Mouse (Mus musculus) E14TG2a.4 (cell line): ENCODE data around the gene Col23a1.

Experiments used
- H3K27me3 ChIP-seq: 2 replicates; pipeline ENCODE4 v1.6.1; 2014; ENCODE audit warnings: low read length, control low read depth; ENCODE audit not compliant: insufficient read depth
- H3K36me3 ChIP-seq: 2 replicates; pipeline ENCODE4 v1.6.1; 2014; ENCODE audit warnings: low read length, control low read depth; ENCODE audit not compliant: insufficient read depth
- H3K4me1 ChIP-seq: replicated peaks from 2 replicates; pipeline ENCODE4 v1.6.1; 2014; ENCODE audit warnings: low read depth, low read length, control low read depth
- H3K4me3 ChIP-seq: replicated peaks from 2 replicates; pipeline ENCODE4 v1.5.1; 2014; ENCODE audit warnings: mild to moderate bottlenecking, low read length
- H3K9me3 ChIP-seq: 2 replicates; pipeline ENCODE4 v1.6.1; 2014; ENCODE audit warnings: low read length, control low read depth
- CTCF ChIP-seq: conservative IDR thresholded peaks from 2 replicates; pipeline ENCODE4 v1.5.1; 2014; ENCODE audit warnings: low read length
- NANOG ChIP-seq: IDR thresholded peaks from 2 replicates; pipeline ENCODE4 v1.6.1; 2014; ENCODE audit warnings: borderline replicate concordance, low read length, mixed read lengths
- POU5F1 ChIP-seq: IDR thresholded peaks from 2 replicates; pipeline ENCODE4 v1.6.1; 2014; ENCODE audit warnings: low read length, borderline replicate concordance

Gene Col23a1

DNA sequence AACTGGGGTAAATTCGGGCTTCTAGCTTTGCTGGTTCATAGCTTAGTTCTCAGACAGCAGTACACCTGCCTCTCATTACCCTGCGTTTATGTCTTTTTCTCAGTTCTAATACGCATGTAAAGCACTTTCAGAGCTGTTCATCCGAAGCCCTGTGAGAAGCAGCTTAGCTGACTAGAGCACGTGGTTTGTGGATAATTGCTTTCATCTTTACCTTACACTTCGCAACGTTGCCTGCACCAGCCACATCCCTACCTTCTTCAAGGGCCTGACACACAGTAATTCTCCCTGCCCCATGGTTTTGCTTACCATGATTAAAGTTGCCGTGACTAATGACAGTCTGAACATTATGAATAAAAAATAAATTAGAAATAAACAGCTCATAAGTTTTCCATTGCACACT lies 22.1 kb downstream of the Col23a1 start:
- Histone ChIP-seq H3K4me3 (no peak overlapping the region), H3K9me3 (no peaks in the 10 kb centered on the region), H3K36me3 (no peaks in the 10 kb centered on the region), H3K4me1 (no peaks in the 10 kb centered on the region), H3K27me3 (no peaks in the 10 kb centered on the region)
- TF ChIP-seq NANOG (no peak), POU5F1 (no peak), CTCF (no peak)

DNA sequence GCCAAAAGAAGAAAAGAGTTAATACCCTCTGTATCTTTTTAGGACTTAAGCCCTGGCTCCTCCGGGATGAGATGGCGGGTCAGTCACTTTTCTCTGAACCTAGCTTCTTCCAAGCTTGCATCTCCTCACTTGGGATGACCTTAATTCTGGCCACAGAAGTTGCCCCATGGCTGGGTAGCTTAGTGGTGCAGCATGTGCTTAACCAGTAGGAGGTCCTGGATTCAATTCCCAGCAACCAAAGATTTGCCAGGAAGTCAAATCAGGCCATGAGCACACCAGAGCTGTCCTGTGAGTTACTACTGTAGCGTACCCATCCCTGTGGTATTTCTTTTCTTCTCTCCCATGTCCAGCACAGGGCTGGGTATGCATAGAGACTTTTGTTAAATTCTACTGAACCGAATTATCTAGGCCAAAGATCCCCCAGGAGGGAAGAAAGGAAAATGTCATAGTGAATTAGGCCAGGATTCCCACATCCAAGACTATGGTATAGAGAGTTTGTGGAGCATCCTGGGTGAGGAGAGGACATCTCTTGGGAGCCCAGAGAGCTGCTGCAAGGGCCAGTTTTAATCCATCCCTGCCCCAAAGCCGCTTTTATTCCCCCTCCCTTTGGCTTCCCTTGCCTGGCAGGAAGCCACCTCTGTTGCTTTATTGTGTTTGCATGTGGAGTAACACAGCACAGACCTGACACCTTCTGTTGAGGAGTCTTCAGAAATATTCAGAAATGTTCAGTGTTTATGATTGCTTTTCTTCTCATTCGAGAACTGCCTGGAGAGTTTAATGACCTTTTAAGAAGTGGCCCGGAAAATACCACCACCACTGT lies 26.5 kb downstream of the Col23a1 start:
- Histone ChIP-seq H3K4me1 (peaks cover 8% of the 10 kb centered on the region; the same call in 1 of the 2 replicates), H3K4me3 (no peak overlapping the region), H3K36me3 (no peaks in the 10 kb centered on the region), H3K9me3 (peaks cover 7% of the 10 kb centered on the region), H3K27me3 (no peaks in the 10 kb centered on the region)
- TF ChIP-seq NANOG (no peak), POU5F1 (no peak), CTCF (no peak)

GRCm38 (mm10) chr11:51320609-51321008 lies 30.9 kb downstream of the Col23a1 start:
- no peak overlapping the region for H3K4me3 ChIP-seq
- TF ChIP-seq NANOG (no peak), CTCF (no peak), POU5F1 (no peak)
- H3K9me3 ChIP-seq = peaks cover 11% of the 10 kb centered on the region
- H3K4me1 ChIP-seq = peaks cover 8% of the 10 kb centered on the region; the same call in 1 of the 2 replicates
- H3K36me3 ChIP-seq = no peaks in the 10 kb centered on the region
- no peaks in the 10 kb centered on the region for H3K27me3 ChIP-seq

DNA sequence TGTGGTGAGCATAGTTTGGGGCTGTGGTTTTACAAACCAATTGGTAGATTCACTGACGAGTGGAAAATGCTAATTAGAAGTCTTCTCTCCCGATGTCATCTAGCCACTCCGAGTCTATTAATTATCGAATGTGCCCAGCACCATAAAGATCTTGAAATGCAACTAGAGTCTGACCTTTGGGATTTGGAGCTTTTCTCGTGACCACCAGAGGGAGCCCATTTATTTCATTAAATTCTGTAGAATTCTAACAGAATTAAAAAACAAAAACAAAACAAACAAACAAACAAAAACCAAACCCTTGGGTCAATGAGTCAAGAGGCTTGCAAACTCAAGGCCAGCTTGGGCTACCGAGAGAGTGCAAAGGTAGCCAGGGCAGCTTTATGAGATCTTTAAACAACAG lies 37.2 kb downstream of the Col23a1 start:
- peak; percentile 18; the same call in 1 of the 2 replicates for TF ChIP-seq CTCF
- no peak for TF ChIP-seq POU5F1
- H3K9me3 ChIP-seq = no peaks in the 10 kb centered on the region
- H3K4me3 ChIP-seq = no peak overlapping the region
- H3K36me3 ChIP-seq = no peaks in the 10 kb centered on the region
- no peaks in the 10 kb centered on the region for H3K27me3 ChIP-seq
- no peaks in the 10 kb centered on the region for H3K4me1 ChIP-seq

DNA sequence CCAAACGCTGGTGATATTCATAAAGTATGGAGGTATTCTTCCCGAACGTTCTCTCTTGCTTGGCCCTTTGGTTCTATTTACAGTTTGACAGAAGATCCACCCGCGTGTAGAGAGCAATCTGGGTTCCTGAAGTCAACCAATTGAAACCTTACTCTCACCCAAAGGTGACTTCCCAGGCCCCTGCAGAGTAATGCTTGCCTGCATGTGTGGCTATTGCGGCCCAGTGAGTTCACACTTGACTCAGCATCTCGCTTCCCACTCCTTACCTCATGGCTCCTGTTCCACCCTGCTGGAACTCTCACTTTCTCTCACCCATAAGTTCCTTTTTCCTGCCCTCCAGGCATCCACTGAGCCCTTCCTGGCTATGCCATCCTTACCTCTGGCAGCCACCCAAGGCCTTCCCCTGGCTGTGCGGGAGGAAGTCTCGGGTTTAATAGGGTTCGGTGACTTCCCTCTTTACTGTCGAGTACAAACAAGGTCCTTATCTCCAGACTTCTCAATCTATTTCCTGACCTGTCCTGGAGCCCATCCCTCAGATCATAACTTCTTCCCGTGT lies 38.7 kb downstream of the Col23a1 start:
- Histone ChIP-seq H3K4me3 (no peak overlapping the region), H3K36me3 (no peaks in the 10 kb centered on the region), H3K9me3 (no peaks in the 10 kb centered on the region), H3K27me3 (no peaks in the 10 kb centered on the region), H3K4me1 (no peaks in the 10 kb centered on the region)
- TF ChIP-seq POU5F1 = no peak

DNA sequence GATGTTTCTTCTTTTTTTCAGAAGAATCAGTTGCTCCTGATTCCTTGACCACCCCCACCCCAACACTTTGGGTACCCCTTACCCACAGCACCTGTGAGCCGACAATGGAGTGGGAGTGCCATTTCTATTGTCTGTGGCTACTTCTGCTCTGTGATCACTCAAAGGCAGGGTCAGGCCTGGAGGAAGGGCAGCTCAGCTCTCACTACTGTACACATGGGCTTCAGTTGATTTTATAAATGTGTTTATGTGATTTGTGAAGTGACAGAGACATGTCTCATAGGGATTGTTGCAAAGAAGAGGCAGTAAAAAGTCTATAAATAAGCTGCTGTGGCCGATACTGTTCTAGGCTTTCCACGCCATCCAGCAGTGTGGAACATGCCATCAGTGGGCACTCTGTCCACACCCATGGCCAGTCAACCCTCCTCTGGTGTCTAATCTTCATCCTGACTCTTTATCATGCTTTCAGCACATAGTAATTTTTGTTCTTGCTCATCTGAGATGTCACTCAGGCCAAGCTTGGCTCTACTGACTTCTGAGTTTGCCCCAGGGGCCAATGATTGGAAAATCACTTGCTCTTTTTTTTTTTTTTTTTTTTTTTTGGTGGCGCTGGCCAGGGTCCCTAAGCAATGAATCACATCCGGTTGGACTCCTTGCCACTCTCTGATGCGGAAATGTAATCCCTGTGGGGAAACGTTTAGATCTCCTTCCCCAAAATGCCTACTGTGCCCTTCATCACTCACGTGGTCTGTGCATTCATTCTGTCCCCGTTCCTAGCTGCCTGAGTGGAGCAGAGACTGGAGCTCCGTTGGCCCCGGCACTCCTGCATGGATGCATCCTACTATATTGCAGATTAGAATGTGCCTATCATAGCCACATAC lies 40.4 kb downstream of the Col23a1 start:
- Histone ChIP-seq H3K4me3 (no peak overlapping the region), H3K9me3 (no peaks in the 10 kb centered on the region), H3K36me3 (no peaks in the 10 kb centered on the region), H3K4me1 (no peaks in the 10 kb centered on the region), H3K27me3 (no peaks in the 10 kb centered on the region)
- TF ChIP-seq CTCF (no peak), POU5F1 (no peak), NANOG (no peak)

GRCm38 (mm10) chr11:51334017-51334416 lies 44.3 kb downstream of the Col23a1 start:
- Histone ChIP-seq H3K27me3 (no peaks in the 10 kb centered on the region), H3K4me3 (no peak overlapping the region), H3K36me3 (no peaks in the 10 kb centered on the region), H3K9me3 (no peaks in the 10 kb centered on the region), H3K4me1 (no peaks in the 10 kb centered on the region)
- TF ChIP-seq NANOG (no peak), POU5F1 (no peak), CTCF (no peak)

GRCm38 (mm10) chr11:51337585-51337984 lies 47.9 kb downstream of the Col23a1 start:
- Histone ChIP-seq H3K4me1 (no peaks in the 10 kb centered on the region), H3K36me3 (no peaks in the 10 kb centered on the region)

More at GRCm38 (mm10) chr11:51337585-51337984, 47.9 kb downstream of the Col23a1 start:
- Histone ChIP-seq H3K4me3 (no peak overlapping the region), H3K9me3 (no peaks in the 10 kb centered on the region), H3K27me3 (no peaks in the 10 kb centered on the region)
- TF ChIP-seq POU5F1 = no peak
- no peak for TF ChIP-seq NANOG
- no peak for TF ChIP-seq CTCF
